Mouse (Mus musculus) lung, postnatal 10 days (tissue): ENCODE results near the gene Gm5640.
A peak's percentile ranks its signal among the peaks of the same experiment; 100 is the strongest.
"Not testable (repeated sequence)": the region's sequence is repeated elsewhere in the genome, so short reads cannot be mapped to it uniquely, and the experiment has no call there.

Experiments used
- DNase-seq: peaks from one replicate; pipeline ENCODE4 v3.0.0; 2021

Gene Gm5640

DNA sequence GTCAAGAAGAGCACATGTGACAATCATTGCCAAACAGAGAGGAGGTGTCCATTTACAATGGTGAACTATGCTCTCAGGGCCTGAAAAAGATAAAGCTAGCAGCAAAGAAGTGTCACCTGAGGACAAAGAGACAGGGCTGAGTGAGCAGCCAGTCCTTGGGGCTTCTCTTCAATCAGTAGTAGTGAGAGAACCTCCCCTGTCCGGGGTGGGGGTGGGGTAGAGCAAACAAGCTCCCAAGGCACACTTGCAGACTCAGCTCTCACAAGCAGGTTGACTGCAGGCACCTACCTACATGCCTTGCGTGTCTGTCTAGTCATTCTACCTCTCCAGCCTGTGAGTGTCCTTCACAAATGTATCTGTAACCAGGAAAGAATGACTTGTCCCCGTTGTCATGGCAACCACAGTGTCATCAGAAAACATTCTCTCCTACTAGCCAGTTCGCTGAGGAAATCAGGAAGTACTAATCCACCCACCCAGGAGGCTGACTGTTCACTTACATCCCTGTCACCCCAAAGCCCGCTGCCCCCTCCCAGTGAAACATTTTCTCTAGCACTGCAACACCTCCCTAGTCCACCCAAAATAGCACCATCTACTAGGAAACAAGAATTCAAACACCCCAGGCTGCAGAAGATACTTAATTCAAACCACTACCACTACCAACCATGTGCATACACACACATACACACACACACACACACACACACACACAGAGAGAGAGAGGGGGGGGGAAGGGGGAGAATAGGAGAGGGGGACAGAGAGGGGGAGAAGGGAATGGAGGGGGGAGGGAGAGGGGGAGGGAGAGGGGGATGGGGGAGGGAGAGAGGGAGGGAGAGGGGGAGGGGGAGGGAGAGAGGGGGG, at the start of gene Gm5640:
Gene Gm5640 (minus strand): TSS at position 170 of the 858 bp plus-strand sequence.
- DNase-seq = peak; percentile 33

DNA sequence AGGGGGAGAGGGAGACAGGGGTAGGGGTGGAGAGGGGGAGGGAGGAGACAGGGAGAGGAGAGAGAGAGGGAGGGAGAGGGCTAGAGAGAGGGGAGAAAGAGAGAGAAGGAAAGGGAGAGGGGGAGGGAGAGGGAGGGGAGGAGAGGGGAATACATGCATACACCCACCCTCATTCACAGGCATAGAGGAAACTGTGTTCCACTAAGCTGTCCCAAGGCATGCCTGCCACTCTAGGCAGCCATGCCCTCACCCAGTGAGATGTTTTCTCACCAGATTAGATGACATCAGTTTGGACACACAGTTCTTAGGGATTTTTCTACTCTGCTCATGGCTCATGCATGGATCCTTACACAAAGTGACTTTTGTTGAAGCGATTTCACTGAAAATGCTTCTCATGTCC, 958 bp upstream of the Gm5640 start:
- not testable (repeated sequence) for DNase-seq

DNA sequence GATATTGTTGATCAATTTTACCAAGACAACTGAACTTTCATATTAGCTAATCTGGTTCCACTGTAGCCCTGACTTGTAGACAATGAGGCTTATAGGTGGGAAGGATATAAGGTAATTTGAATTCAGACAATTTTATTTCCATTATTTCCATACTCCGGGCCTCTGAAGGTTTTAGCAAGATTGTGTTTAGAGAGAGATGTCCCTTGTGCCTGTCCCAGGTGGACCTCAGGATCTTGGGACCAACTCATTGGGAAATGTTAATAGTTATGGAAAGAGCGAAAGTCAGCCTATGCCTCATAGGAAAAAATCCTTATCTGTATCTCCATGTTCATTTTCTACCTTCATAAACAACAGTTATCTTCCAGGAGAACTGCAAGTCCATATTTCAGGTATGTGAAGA, 53.1 kb downstream of the Gm5640 start, which contains the start of gene Olfr1325:
Gene Olfr1325 (plus strand): TSS at position 301 of the 400 bp plus-strand sequence.
- no peak for DNase-seq
